Mouse (Mus musculus): Measurements from ENCODE around the gene Lgals2. TPM values are rescaled to one million over a fixed set of nuclear protein-coding genes. Genes with fewer than 3 reads are reported as not detected.

The Lgals2 gene
- total and polyA plus RNA-seq, 3 experiments: not detected

DNA sequence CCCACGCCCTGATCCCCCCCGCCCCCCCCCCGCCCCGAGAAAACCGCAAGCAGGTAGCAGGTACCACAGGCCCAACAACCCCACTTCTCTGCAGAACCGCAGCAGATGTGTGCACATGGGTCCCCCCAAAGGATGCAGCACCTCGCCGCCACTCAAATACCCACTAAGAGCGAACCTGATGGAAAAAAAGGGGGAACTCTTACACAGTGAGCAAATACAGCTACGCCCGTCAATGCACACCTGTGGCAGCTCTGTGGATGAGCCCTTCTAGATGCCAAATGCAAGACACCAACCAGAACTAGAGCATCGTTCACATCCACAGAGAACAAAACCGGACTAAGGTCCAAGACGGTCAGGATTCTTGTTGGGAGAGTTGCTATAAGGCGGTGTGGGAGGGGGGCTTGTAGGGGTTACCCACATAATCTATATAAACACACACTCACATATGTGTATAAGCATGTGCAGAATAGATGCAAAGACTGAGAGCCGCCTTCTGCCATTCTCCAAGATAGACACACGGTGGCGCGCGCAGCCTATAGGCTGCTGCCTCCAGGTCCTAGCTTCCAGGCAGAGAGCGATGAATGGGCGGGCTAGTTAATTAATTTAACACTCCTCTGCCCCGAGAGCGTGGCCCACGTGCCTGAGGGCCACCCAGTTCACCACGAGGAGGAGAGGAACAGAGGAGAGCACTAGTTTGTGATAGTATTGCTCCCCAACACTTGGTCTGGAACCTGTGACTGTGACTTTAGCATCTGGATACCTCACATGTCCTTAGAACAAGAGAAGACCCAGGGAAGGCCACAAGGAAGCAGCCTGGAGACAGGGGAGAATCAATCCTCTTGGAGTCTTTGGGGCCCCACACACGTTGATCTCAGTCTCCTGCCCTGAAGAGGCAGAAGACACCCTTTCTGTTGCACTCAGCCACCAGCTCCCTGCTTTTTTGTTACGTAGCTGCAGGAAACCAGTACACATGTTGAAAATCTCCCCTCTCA is 28.8 kb downstream of the Lgals2 start:
- DNase-seq (ENCODE audit: low read depth, low spot score): peak; percentile 88

DNA sequence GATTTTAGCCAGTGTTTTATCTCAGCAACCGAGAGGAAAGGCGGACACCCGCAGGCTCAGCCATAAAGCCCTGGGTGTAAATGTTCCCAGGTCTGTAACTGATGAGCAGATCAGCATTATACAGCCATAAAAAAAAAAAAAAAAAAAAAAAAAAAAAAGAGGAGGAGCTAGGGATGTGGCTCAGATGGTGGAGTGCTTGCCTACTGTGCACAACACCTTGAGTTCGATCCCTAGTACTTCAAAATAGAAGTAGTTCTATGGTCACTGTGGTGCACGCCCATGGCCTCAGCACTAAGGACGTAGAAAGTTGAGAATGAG is 39.3 kb downstream of the Lgals2 start:
- Histone ChIP-seq H3K9ac (ENCODE audit: control insufficient read depth, low read depth, low read length, poor library complexity, severe bottlenecking) (no peak overlapping the region), H3K4me3 (ENCODE audit: control insufficient read depth in 1 of 2, insufficient read depth in 1 of 2, low read depth in 2 of 2, low read length in 2 of 2) (no peak overlapping the region), H3K79me2 (ENCODE audit: control insufficient read depth, insufficient read depth, low read length, poor library complexity) (no peaks in the 10 kb centered on the region), H3K27ac (ENCODE audit: control insufficient read depth, low read depth, low read length) (no peak overlapping the region), H3K4me1 (ENCODE audit: control insufficient read depth in 1 of 2, insufficient read depth in 2 of 2, low read length in 2 of 2) (peaks cover 6 to 12% of the 10 kb centered on the region in 2 experiments; a peak in 3 of 4 replicates), H3K36me3 (ENCODE audit: control insufficient read depth in 1 of 2, insufficient read depth in 2 of 2, low read length in 2 of 2) (peaks cover 0 to 5% of the 10 kb centered on the region in 2 experiments; a peak in 2 of 4 replicates), H3K9me3 (replicated peaks; ENCODE audit: insufficient read depth, low read length) (no peaks in the 10 kb centered on the region), H3K27me3 (ENCODE audit: control insufficient read depth in 1 of 2, insufficient read depth in 2 of 2, low read length in 2 of 2) (no peaks in the 10 kb centered on the region)
- no peak for DNase-seq (ENCODE audit: low read depth, low spot score)
- TF ChIP-seq ZNF384 (IDR thresholded peaks at IDR 0.05; ENCODE audit: low read depth, low read length) (peak; percentile 51; the same call in 1 of the 2 replicates), KAT2A (conservative IDR thresholded peaks at IDR 0.05; ENCODE audit: low read depth, low read length) (no peak), MAZ (IDR thresholded peaks at IDR 0.05; ENCODE audit: low read depth, low read length) (no peak), USF2 (IDR thresholded peaks at IDR 0.05; ENCODE audit: borderline replicate concordance in 1 of 2, insufficient read depth in 1 of 2, low read depth in 1 of 2, low read length in 2 of 2) (no peak), CTCF (IDR thresholded peaks at IDR 0.05 in 2 of 3, conservative IDR thresholded peaks at IDR 0.05 in 1 of 3; ENCODE audit: control insufficient read depth in 1 of 3, insufficient read depth in 1 of 3, low read depth in 2 of 3, low read length in 3 of 3, poor library complexity in 1 of 3, severe bottlenecking in 1 of 3) (no peak), UBTF (IDR thresholded peaks at IDR 0.05; ENCODE audit: borderline replicate concordance, insufficient read depth, low read depth, low read length) (no peak)

More for the DNA sequence above, 28.8 kb downstream of the Lgals2 start:
- Histone ChIP-seq H3K9me3 (replicated peaks; ENCODE audit: insufficient read depth, low read length) (no peaks in the 10 kb centered on the region), H3K4me1 (ENCODE audit: control insufficient read depth in 1 of 2, insufficient read depth in 2 of 2, low read length in 2 of 2) (0 out of 4 replicates have a peak, but pooled peaks cover 0 to 6% of the 10 kb centered on the region in 2 experiments), H3K27me3 (ENCODE audit: control insufficient read depth in 1 of 2, insufficient read depth in 2 of 2, low read length in 2 of 2) (no peaks in the 10 kb centered on the region; a peak in 1 of 4 replicates), H3K4me3 (ENCODE audit: control insufficient read depth in 1 of 2, insufficient read depth in 1 of 2, low read depth in 2 of 2, low read length in 2 of 2) (no peak overlapping the region), H3K79me2 (ENCODE audit: control insufficient read depth, insufficient read depth, low read length, poor library complexity) (no peaks in the 10 kb centered on the region), H3K36me3 (ENCODE audit: control insufficient read depth in 1 of 2, insufficient read depth in 2 of 2, low read length in 2 of 2) (no peaks in the 10 kb centered on the region), H3K27ac (ENCODE audit: control insufficient read depth, low read depth, low read length) (no peak overlapping the region), H3K9ac (ENCODE audit: control insufficient read depth, low read depth, low read length, poor library complexity, severe bottlenecking) (no peak overlapping the region)
- TF ChIP-seq MAX (IDR thresholded peaks at IDR 0.05; ENCODE audit: low read length) (peak; percentile 81), NELFE (IDR thresholded peaks at IDR 0.05; ENCODE audit: low read depth, low read length) (no peak), MXI1 (IDR thresholded peaks at IDR 0.05; ENCODE audit: low read depth, low read length) (peak; percentile 39; the same call in 1 of the 2 replicates), TAL1 (IDR thresholded peaks at IDR 0.05; ENCODE audit: low read length) (no peak), ZC3H11A (IDR thresholded peaks at IDR 0.05; ENCODE audit: low read depth, low read length) (peak; percentile 86), SIN3A (IDR thresholded peaks at IDR 0.05; ENCODE audit: low read length) (0 out of 2 replicates have a peak, but pooled peaks have one; percentile 30), CTCF (IDR thresholded peaks at IDR 0.05 in 2 of 3, conservative IDR thresholded peaks at IDR 0.05 in 1 of 3; ENCODE audit: control insufficient read depth in 1 of 3, insufficient read depth in 1 of 3, low read depth in 2 of 3, low read length in 3 of 3, poor library complexity in 1 of 3, severe bottlenecking in 1 of 3) (peak; percentile 76 to 95 (median 93)), RAD21 (IDR thresholded peaks at IDR 0.05; ENCODE audit: low read depth, low read length) (peak; percentile 94), MYC (IDR thresholded peaks at IDR 0.05; ENCODE audit: low read depth, low read length) (peak; percentile 82), SMC3 (IDR thresholded peaks at IDR 0.05; ENCODE audit: low read depth, low read length) (peak; percentile 89), CHD2 (IDR thresholded peaks at IDR 0.05; ENCODE audit: low read length) (no peak), MAFK (IDR thresholded peaks at IDR 0.05; ENCODE audit: borderline replicate concordance, low read depth, low read length) (no peak)
